ENCODE assay signal across 10 mouse cellular contexts in genomic region chr11:8229787-8230186, GRCm38 (mm10).
A peak's percentile ranks its signal among the peaks of the same experiment; 100 is the strongest.
DNase-seq lines count a peak whose midpoint lies in the region; ATAC-seq and TF ChIP-seq lines count a peak whose summit lies in the region.
"Had no signal": no experiment of that assay in that cellular context is flagged by ENCODE, and none has a peak within 500 bp of the region (broad histone marks: within the 10 kb centered on the region; RNA-seq: fewer than 3 reads in every experiment).

No protein-coding gene starts in this region.

- TF ChIP-seq CTCF in kidney, adult 2 months (conservative IDR thresholded peaks at IDR 0.05; ENCODE audit: insufficient read depth, insufficient read length, low read depth, low read length), result no peak

- H3K4me2 ChIP-seq in kidney, embryonic 14.5 days (replicated peaks; ENCODE audit: low read depth, low read length), result no peak overlapping the region
- H3K4me2 ChIP-seq in lung, embryonic 16.5 days (ENCODE audit: low read depth, low read length), result no peak overlapping the region
- H3K4me2 ChIP-seq: forebrain, embryonic 12.5 days; neural tube, embryonic 12.5 days had no signal

- H3K27ac ChIP-seq in kidney, embryonic 14.5 days (ENCODE audit: low read depth, low read length), result no peak overlapping the region
- 0 out of 2 replicates have a peak overlapping the region, but pooled peaks have one; percentile 40 for H3K27ac ChIP-seq in kidney, adult 2 months (ENCODE audit: insufficient read depth, low read depth, low read length)
- no peak overlapping the region for H3K27ac ChIP-seq in lung, embryonic 16.5 days (ENCODE audit: low read length)
- H3K27ac ChIP-seq: forebrain, embryonic 12.5 days; neural tube, embryonic 12.5 days had no signal

- H3K4me3 ChIP-seq in kidney, embryonic 14.5 days (ENCODE audit: low read length), result no peak overlapping the region
- H3K4me3 ChIP-seq in kidney, adult 2 months (ENCODE audit: insufficient read depth, low read depth, low read length), result no peak overlapping the region
- H3K4me3 ChIP-seq in lung, embryonic 16.5 days (ENCODE audit: low read length), result no peak overlapping the region
- H3K4me3 ChIP-seq: forebrain, embryonic 12.5 days; neural tube, embryonic 12.5 days had no signal

- H3K4me1 ChIP-seq in kidney, embryonic 14.5 days (ENCODE audit: control insufficient read depth, insufficient read depth, low read length), result no peaks in the 10 kb centered on the region
- H3K4me1 ChIP-seq in kidney, adult 2 months (ENCODE audit: control insufficient read depth, insufficient read depth, low read length), result no peaks in the 10 kb centered on the region
- H3K4me1 ChIP-seq in lung, embryonic 16.5 days (replicated peaks; ENCODE audit: control insufficient read depth, insufficient read depth, low read length), result 0 out of 2 replicates have a peak, but pooled peaks cover 2% of the 10 kb centered on the region
- H3K4me1 ChIP-seq: forebrain, embryonic 12.5 days; neural tube, embryonic 12.5 days had no signal

- 45% methylated on average over 7 of the region's 7 CpGs for WGBS in kidney, embryonic 14.5 days
- 11% methylated on average over 7 of the region's 7 CpGs for WGBS in kidney, adult 2 months
- 29% methylated on average over 7 of the region's 7 CpGs for WGBS in lung, embryonic 16.5 days

- no peaks in the 10 kb centered on the region for H3K9me3 ChIP-seq in kidney, embryonic 14.5 days (ENCODE audit: control insufficient read depth, low read length)
- H3K9me3 ChIP-seq in lung, embryonic 16.5 days (ENCODE audit: control insufficient read depth, low read length), result no peaks in the 10 kb centered on the region
- H3K9me3 ChIP-seq: forebrain, embryonic 12.5 days; neural tube, embryonic 12.5 days had no signal

- DNase-seq in cerebellum, postnatal 25 days, result peak; percentile 12 to 31
- DNase-seq in cerebellum, adult 8-10 months, result no peak
- peak; percentile 24 for DNase-seq in kidney, adult 18-20 months
- DNase-seq in kidney, adult 2 months, result peak; percentile 82
- DNase-seq in adrenal gland, adult 18-20 months (ENCODE audit: low spot score in 2 of 2), result no peak
- no peak for DNase-seq in testis, postnatal 10 days (ENCODE audit: low spot score)

- H3K9ac ChIP-seq in kidney, embryonic 14.5 days (ENCODE audit: low read depth, low read length), result no peak overlapping the region
- no peak overlapping the region for H3K9ac ChIP-seq in lung, embryonic 16.5 days (ENCODE audit: low read length)
- H3K9ac ChIP-seq: forebrain, embryonic 12.5 days; neural tube, embryonic 12.5 days had no signal

- no peaks in the 10 kb centered on the region for H3K36me3 ChIP-seq in kidney, embryonic 14.5 days (ENCODE audit: control insufficient read depth, insufficient read depth, low read length)
- no peaks in the 10 kb centered on the region for H3K36me3 ChIP-seq in kidney, adult 2 months (ENCODE audit: control insufficient read depth, insufficient read depth, low read length)
- H3K36me3 ChIP-seq in lung, embryonic 16.5 days (ENCODE audit: control insufficient read depth, insufficient read depth, low read length), result no peaks in the 10 kb centered on the region
- H3K36me3 ChIP-seq: forebrain, embryonic 12.5 days; neural tube, embryonic 12.5 days had no signal

- ATAC-seq in kidney, embryonic 14.5 days (ENCODE audit: low FRiP score, low TSS enrichment), result no peak
- peak; percentile 76 for ATAC-seq in lung, embryonic 16.5 days (ENCODE audit: low read depth)

- no peaks in the 10 kb centered on the region for H3K27me3 ChIP-seq in kidney, embryonic 14.5 days (ENCODE audit: control insufficient read depth, insufficient read depth, low read length)
- no peaks in the 10 kb centered on the region for H3K27me3 ChIP-seq in kidney, adult 2 months (replicated peaks; ENCODE audit: control insufficient read depth, insufficient read depth, low read length)
- no peaks in the 10 kb centered on the region for H3K27me3 ChIP-seq in lung, embryonic 16.5 days (ENCODE audit: control insufficient read depth, insufficient read depth, low read depth, low read length)
- H3K27me3 ChIP-seq: forebrain, embryonic 12.5 days; neural tube, embryonic 12.5 days had no signal

- TF ChIP-seq POLR2A in kidney, adult 2 months (IDR thresholded peaks at IDR 0.05; ENCODE audit: low read depth, low read length), result no peak

Comparison
In these comparisons a context has a peak if more than half of its experiments do, and no peak if none do; other contexts are left out.
1. DNase-seq: peak in cerebellum, postnatal 25 days (2 of 2), kidney, adult 18-20 months (single experiment) and kidney, adult 2 months (single experiment); none in cerebellum, adult 8-10 months (single experiment), adrenal gland, adult 18-20 months (0 of 2) and testis, postnatal 10 days (single experiment).